Mouse (Mus musculus) adrenal gland, adult 8-10 months (tissue): ENCODE results near the gene Cep152. TPM values are rescaled to one million over a fixed set of nuclear protein-coding genes. Genes with fewer than 3 reads are reported as not detected.

ENCODE experiments used
- DNase-seq: peaks from one replicate; pipeline ENCODE4 v3.0.0; 2022
- total RNA-seq, 4 experiments: library from RNA; stranded (reverse); gene quantifications; 2 replicates each; pipeline ENCODE4 v1.2.4; 2022

Gene Cep152
- total RNA-seq, 4 experiments from 2014 or later, result 2.2 to 6.1 (median 3.6) TPM

- DNase-seq, result no peak
These were observed 75.9 kb downstream of the Cep152 start for GRCm38 (mm10) chr2:125548806-125549578.

- no peak for DNase-seq
These were observed 79.9 kb downstream of the Cep152 start for GRCm38 (mm10) chr2:125544986-125545385.

- no peak for DNase-seq
These were observed 81.3 kb downstream of the Cep152 start for GRCm38 (mm10) chr2:125543646-125544045.

GRCm38 (mm10) chr2:125541451-125541850 lies 83.5 kb downstream of the Cep152 start:
- no peak for DNase-seq

GRCm38 (mm10) chr2:125540579-125540978 lies 84.3 kb downstream of the Cep152 start:
- DNase-seq, result no peak

- no peak for DNase-seq
These were observed 85.3 kb downstream of the Cep152 start for GRCm38 (mm10) chr2:125539640-125540039.

- no peak for DNase-seq
These were observed 94.2 kb downstream of the Cep152 start for GRCm38 (mm10) chr2:125530665-125531064.

- DNase-seq, result no peak
These were observed 98.3 kb downstream of the Cep152 start for GRCm38 (mm10) chr2:125526566-125526965.

GRCm38 (mm10) chr2:125525484-125525883 lies 99.4 kb downstream of the Cep152 start:
- no peak for DNase-seq

- DNase-seq, result no peak
These were observed 108.3 kb downstream of the Cep152 start for GRCm38 (mm10) chr2:125516594-125516993.

- DNase-seq, result no peak
These were observed 109.4 kb downstream of the Cep152 start for GRCm38 (mm10) chr2:125515291-125516057.

- no peak for DNase-seq
These were observed 110.5 kb downstream of the Cep152 start for GRCm38 (mm10) chr2:125514391-125514790.

Other genes with a start within 250 kb of the Cep152 start
- under 1 TPM in 1 of 4 experiments, not detected in 3; 0.11 TPM for gene Gm9913, start 120.0 kb downstream of the Cep152 start, total RNA-seq
- gene Fbn1, start 117.1 kb downstream of the Cep152 start, total RNA-seq, result 10 to 100 TPM; 11.4 to 25.4 (median 14.2) TPM
- gene Eid1, start 48.0 kb upstream of the Cep152 start, total RNA-seq, result 100 to 1,000 TPM; 142 to 165 (median 156) TPM
- gene Shc4, start 99.0 kb upstream of the Cep152 start, total RNA-seq, result 1 to 10 TPM; 3.4 to 6.8 (median 4.9) TPM
- 10 to 100 TPM; 58.4 to 68.5 (median 65.9) TPM for gene Secisbp2l, start 157.8 kb upstream of the Cep152 start, total RNA-seq
- 100 to 1,000 TPM in 1 of 4 experiments, 10 to 100 TPM in 3; 82.6 to 106 (median 91.1) TPM for gene Galk2, start 234.0 kb upstream of the Cep152 start, total RNA-seq
- 100 to 1,000 TPM; 151 to 184 (median 163) TPM for gene Cops2, start 234.0 kb upstream of the Cep152 start, total RNA-seq